Mouse (Mus musculus) activated CD4-positive, CD25-positive, alpha-beta regulatory T cell, adult 4 months (primary cell): ENCODE measurements around the gene Ttyh1. TPM values are rescaled to one million over a fixed set of nuclear protein-coding genes. Genes with fewer than 3 reads are reported as not detected.
"Not testable (repeated sequence)": the region's sequence is repeated elsewhere in the genome, so short reads cannot be mapped to it uniquely, and the experiment has no call there.

Source experiments
- ATAC-seq: one replicate; pipeline ENCODE4 v1.8.0; 2017
- polyA plus RNA-seq, 2 experiments: library from polyadenylated mRNA; unstranded; fragments of 100-300 nt; shearing (Covaris generic); gene quantifications; one replicate each; pipeline ENCODE4 v1.2.1; 2017

Ttyh1 gene
- polyA plus RNA-seq, 2 experiments from 2014 or later: 0.45 to 0.53 TPM

DNA sequence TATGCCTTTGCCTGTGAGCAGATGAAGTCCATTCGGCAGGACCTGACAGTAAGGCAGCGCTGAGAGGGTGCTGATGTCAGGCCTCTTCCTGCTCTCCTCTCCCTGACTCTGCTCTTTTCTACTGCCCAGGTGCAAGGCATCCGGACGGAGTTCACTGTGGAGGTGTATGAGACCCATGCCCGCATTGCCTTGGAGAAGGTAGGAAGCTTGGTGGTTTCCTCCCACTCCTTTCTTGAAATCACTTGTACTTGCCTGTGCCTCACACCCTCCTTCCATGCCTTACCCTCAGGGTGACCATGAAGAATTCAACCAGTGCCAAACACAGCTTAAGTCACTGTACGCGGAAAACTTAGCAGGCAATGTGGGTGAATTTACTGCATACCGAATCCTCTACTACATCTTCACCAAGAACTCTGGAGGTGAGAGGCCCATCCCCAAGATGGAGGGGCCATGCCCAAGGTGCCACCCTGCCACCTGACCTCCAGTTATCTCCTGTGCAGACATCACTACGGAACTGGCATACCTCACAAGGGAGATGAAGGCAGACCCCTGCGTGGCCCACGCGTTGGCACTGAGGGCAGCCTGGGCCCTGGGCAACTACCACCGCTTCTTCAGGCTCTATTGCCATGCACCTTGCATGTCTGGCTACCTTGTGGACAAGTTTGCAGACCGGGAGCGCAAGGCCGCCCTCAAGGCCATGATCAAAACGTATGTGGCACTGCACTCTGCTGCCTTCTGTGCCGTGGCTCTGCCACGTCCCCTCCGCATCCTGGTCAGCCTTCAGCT is 25.8 kb downstream of the Ttyh1 start:
- ATAC-seq: no peak

DNA sequence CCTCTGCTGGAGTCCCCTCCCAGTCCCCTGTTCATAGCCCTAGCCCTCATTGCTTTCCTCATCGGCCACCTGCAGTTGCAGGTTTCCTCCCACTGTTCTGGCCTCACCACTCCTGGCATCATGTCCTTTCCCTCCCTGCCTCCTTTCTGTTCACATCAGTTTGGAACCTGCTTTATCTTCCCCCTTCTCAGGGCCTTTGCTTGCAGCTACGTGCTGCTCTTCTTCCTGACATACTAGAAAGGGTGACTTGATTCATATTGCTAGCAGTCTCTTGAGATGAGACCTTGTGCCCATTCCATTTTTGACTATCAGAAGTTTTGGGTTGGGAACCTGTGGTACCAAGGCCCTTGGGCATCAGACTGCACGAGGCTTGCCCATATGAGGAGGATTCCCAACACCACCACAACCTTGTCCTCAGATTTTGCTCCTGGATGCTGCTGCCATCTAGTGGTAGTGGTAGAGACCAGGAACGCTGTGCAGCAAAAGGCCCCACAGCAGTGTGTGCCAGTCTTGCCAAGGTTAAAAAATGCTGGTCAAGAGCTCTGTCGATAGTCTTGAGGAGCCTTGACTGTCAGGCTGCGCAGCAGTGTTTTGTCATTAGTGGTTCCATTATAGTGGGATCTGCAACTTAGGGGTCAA is 26.5 kb downstream of the Ttyh1 start:
- ATAC-seq: no peak

DNA sequence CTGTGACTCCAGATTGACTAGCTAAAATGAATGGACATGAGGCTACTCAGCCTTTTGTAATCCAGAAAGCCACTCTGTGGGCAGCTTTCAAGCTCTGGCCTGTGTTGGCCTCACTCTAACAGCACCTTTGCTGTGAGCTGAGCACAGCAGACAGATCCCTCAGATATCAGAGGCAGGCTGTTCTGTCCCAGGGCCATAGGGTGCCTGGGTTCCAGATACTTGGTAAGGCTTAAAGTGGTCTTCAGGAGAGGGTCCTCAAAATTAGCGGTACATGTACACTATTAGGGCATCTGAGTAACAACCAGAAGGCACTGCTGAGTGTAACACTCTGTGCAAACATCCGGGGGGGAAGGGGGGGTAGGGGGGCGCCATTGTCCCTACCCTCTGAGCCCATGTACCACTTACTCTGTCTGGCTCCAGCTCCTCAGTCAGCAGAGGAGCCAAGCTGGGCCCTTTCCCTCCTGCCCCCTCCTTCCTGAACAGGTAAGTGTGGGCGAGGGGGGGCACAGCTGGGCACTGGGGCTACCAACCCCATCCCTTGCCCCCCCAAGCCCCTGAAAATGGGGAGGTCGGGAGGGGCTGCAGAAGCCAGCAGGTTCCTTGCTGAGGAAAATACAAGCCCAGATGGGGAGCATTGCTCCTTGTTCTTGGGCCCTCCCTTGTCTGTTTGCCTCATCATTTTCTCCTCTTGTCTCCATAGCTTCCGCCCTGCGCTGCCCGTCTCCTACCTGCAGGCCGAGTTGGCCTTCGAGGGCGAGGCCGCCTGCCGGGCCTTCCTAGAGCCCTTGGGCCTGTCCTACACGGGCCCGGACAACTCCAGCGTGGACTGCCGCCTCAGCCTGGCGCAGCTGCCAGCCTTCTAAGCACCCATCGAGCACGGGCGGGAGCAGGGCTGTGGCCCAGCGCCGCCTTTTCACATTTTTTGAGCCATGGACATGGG is 27.3 kb downstream of the Ttyh1 start:
- ATAC-seq: no peak

DNA sequence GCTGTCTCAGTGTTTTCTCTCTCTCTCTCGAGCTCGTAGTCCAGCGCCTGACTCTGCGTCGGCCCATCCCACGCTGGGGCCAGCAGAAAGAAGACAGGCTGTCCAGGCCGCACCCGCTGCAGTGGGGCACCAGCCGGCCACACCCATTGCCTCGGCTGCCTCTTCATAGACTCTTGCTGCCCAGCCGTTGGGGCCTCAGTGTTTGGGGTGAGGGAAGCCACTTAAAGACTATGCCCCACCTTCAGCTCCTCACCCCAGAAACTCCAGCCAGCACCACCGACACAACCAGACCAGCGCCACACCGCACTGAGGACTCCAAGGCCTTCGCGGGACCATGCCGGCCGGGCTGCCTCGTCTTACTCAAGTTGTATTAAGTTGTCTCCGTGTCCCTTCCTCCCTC is 28.2 kb downstream of the Ttyh1 start:
- no peak for ATAC-seq

DNA sequence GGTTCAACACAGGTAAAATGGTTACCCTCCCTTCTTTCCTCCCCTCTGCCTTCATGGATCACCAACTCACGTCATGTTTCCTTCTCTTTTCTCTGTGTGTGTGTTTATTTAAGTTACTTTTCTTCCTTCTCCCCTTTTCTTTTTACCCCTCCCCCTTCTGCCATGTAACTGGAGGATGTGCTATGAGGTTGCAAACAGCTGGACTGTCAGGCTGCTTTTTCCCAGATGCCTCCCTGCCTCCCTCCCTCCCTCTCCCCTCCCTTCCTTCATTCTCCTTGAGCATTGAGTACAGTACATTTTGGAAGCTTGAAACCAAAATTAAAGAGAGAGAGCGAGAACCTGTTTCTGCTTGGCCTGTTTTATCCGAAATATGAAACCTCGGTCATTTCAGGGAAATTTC is 28.6 kb downstream of the Ttyh1 start:
- no peak for ATAC-seq

DNA sequence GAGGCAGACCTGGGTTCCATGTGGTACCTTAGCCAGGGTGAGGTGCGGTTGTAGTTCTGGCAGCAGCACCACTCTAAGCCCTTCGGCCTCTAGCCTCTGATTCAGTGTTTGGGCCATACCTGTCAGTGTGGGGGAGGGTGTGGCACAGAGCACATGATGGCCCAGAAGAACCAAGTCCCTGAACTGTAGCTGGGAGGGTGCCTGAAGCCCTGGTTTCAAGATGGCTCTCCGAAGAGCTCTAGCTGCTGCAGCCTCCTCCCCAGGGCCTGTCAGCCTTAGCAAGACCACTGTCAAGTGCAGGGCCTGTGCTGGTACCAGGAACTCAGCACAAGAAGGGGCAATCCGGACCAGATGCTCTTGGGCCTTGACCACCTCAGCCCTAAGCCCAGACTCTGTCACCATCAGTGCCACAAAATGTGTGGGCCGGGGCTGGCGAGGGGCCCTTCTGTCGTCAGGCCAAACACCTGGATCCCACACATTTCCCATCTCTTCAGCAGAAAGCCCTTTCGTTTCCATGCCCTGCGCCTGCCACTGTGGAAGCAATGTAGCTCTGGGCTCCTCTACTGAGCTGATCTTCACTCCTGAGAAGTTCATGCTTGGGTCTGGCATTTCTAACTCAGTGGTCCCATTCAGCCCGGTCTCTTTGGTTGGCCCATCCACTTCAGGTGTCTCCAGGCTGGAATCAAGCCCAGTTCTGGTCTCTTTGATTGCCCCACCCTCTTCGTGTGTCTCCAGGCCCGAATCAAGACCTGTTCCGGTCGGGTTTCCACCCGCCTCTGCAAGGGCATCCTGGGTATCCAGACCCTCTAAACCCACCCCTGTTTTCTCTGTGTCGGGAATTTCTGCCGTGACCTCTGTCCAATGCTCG is 29.4 kb downstream of the Ttyh1 start:
- peak; percentile 27 for ATAC-seq

DNA sequence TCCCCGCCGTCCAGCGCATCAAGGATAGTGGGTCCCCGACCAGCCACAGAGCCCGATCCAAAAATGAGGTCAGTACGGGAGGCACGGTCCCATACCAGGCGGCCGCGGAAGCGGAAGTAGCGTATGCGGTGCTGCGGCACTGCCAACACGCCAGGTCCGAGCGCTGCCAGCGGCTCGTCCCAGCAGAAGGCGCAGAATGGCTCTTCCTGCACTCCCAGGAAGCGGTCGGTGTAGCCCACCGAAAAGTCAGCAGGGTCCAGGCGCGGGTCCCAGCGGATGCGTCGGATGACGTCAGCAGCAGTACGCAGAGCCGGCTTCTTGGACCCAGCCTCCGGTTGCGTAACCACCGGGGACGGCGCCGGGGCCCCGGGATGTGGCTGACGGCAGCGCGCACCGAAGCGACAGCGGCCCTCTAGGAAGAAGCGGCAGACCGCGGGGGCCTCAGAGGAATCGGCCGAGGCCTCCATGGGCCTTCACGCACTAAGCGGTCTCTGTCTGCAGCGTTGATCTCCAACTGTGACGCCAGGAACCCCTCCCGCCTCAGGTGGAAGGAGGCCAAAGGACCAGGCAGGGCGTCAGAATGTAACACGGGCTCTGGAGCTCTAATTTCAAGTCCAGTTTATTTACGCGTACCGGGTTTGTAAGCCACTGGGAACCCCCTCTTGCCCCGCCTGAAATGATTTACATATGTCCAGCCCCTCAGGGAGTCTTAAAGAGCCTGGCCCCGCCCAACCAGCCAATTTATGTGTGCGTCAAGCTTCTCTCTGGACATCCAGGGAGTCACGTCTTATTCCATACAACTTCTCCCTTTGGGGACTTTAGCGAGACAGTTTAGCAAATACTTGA is 30.2 kb downstream of the Ttyh1 start:
- ATAC-seq: peak; percentile 64

DNA sequence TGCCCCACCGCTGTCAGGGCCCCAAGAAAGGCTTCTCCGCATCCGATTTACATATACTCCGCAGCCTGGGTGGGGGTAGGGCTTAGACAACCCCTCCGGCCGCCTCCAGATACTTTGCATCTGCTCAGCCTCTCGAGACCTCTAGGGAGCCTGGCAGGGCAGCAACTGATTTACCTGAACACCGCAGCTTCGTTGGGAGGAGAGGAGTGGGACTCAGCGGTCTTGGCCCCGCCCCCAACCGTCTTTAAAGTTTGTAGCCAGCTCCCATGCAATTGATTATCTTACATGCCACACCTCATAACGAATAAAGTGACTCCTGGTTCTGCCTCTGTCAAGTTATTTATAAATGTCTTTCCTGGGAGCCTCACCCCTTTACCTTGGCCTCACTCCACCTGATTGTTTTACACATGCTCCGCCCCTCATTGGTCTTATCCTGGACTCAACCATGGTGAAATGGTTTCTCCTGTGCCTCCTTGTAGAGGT is 30.9 kb downstream of the Ttyh1 start, which contains the start of gene Leng9:
TSS of gene Leng9 (minus strand) at position 316 of the 483 bp plus-strand sequence.
- ATAC-seq: peak; percentile 37

DNA sequence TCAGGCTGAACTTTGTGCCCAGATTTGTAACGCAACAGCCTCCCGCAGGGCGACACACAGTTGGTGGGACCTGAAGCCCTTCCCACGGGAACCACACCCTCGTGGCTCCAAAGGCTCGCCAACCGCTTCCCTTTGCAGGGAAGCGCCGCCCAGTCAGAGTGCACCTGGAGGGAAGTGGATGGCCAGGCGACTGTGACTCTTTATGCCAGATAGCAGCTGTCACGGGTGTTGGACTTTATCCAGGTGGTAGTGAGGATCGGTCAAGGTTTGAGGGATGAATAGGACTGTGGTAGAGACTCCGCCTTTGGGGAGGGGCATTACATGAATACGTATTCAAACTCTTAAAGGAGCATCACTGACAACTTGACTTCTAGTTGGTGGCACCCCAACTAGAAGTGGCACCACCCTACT is 31.6 kb downstream of the Ttyh1 start:
- ATAC-seq: peak; percentile 2

DNA sequence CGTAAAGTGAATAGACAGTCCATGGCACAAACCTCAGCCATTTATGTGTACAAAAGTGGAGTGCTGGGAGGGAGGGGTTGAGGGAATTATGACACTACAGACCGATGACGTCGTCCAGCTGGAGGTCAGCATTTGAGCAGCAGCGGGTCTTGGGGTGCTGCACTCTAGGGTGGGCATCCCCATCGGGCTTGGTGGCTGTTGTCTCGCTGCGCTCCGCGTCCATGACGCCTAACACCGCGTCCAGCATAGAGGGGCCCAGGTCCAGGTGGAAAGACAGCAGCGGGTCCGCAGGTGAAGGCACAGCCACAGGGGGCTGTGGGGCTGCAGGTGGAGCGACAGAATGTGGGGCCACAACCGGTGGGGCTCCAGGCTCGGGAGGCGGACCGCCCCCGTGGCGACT is 32.0 kb downstream of the Ttyh1 start:
- no peak for ATAC-seq

DNA sequence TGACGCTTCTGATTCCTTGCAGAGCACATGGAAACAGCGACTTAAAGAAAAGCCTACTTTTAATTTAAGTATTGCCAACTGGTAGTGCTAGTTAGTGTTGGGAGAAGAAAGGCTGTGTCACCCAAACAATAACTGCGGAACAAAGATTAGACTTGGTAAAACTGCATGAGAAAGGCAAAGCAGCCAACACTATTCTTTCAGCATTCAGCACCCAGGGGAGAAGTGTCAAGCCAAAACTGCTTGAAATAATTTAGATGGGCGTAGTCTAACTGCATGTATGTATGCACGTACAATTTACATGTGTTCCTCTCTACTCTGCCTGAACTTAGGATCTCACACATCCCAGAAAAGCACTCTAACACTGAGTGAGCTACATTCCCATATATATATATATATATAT is 35.1 kb downstream of the Ttyh1 start:
- no peak for ATAC-seq

DNA sequence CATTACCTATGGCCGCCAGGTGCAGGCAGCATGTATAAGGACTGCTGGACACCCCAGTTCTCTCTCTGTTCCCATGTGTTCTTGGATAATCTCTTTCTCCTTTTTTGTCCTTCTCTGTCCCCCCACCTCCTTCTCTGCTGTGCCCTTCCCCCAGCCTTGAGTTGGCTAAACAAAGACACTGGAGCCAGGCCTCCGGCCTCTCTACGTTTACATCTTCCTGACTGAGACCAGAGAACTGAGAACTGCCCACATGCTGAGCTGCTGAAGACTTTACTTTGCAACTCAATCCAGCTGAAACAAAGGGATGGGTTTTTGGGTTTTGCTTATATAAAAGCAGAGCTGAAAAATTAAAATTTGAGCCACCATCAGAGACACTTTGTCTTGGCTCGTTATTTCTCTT is 35.8 kb downstream of the Ttyh1 start:
- ATAC-seq: no peak

DNA sequence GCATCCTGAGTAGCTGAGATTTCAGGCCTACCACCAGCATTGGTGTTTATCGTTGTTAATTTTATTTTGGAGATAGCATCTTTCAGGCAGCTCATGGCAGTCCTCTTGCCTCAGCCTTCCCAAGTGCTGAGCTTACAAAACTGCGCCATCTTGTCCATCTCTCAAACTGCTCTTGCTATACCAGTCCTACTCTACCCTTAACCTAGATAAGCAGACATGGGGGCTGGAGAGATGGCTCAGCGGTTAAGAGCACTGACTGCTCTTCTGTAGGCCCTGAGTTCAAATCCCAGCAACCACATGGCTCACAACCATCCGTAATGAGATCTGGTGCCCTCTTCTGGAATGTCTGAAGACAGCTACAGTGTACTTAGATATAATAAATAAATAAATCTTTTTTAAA is 42.4 kb downstream of the Ttyh1 start:
- not testable (repeated sequence) for ATAC-seq

DNA sequence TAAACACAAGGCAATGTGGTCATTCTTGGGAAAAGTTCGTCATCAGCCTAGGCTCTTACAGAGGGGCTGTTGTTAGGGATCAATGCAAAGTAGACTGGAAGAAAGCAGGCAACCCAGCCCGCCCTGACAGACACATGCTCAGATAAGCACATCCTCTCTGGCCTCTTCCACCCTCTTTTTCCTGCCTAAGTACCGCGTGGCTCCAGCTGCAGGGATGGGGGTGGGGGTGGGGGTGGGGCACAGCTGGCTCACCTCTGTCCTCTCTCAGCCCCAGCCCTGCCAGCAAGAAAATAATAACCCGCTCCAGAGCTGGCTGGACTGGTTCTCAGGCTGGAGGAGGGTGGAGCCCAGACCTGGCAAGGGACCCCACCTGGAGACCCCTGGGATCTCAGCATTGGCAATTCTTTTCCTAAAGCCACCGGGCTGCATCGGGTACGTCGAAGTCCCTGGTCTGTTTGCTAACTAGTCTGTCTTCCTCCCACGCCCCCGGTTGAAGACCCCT is 44.4 kb downstream of the Ttyh1 start:
- ATAC-seq: no peak

DNA sequence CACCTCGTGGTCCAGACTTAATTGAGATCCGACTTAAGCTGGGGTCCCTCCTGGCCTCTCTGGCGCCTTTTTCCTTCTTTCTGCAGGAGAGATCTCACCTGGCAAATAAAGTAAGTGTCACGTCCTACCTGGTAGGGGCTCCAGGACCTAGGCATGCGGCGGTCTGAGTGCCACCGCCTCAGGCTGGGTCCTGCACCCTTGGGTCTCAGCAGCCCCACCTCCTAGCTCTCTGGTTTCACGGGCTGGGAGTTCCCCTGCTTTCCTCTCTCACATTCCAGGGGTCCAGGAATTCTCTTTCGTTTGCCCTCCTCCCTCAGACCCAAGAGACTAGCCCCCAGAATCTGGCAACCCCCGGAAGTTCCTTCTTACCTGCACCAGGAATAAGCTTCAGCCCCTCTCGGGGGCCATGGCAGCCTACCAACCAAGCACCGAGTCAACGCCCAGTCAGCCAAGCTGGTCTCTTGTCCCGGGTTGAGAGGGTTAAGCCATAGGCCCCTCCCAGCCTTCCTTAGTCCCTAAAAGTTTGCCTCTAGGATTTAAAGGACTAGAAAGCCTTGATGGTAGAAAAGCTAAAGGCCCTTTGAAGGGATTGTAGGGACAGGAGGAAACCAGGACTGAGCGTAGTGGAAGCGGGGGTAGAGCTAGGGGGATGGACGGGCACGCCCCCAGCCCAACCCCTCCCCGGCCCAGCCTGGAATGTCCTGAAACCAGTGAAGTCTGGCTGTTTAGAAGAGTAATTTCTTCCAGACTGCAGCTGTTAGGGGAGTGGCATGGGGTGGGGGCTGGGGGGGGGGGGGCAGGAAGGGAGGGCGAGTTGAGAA is 45.1 kb downstream of the Ttyh1 start, which contains the start of gene Cdc42ep5:
TSS of gene Cdc42ep5 (minus strand) at position 771 of the 821 bp plus-strand sequence.
- no peak for ATAC-seq

DNA sequence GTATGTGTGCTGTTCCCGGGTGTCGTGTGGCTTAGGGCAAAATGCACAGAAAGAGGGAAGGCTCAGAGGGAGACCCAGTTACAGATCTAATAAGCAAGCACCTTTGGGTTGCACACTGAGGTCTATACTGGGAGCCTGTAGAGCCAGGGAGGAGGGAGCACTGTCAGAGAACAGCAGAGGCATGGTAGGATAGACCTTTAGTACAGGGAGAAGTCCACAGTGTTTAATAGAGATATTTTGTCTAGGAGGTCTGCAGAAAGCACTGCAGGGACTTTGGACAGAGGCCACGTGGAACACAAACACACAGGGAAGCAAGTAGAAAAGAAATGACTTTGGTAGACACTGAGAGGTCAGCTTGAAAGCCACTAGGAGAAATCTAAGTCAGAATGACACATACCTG is 46.1 kb downstream of the Ttyh1 start:
- ATAC-seq: no peak

DNA sequence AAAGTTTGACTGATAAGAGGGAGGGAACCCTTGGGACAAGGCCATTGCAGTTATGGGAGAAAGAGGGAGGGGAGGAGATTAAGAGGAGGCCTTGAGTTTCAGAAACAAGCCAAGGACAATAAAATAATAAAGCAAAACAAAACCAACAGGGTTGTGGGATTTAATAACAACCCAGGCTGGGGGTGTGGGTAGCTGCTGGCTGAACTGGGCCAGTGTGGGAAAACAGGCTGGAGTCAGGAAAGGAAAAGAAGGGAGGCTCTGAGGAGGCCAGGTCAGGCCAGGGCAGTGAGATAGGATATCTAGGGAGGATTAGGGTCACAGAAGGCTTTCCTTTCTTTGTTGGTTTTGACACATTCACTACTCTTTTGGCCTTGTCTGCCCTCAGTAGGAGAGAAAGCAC is 47.9 kb downstream of the Ttyh1 start:
- no peak for ATAC-seq

DNA sequence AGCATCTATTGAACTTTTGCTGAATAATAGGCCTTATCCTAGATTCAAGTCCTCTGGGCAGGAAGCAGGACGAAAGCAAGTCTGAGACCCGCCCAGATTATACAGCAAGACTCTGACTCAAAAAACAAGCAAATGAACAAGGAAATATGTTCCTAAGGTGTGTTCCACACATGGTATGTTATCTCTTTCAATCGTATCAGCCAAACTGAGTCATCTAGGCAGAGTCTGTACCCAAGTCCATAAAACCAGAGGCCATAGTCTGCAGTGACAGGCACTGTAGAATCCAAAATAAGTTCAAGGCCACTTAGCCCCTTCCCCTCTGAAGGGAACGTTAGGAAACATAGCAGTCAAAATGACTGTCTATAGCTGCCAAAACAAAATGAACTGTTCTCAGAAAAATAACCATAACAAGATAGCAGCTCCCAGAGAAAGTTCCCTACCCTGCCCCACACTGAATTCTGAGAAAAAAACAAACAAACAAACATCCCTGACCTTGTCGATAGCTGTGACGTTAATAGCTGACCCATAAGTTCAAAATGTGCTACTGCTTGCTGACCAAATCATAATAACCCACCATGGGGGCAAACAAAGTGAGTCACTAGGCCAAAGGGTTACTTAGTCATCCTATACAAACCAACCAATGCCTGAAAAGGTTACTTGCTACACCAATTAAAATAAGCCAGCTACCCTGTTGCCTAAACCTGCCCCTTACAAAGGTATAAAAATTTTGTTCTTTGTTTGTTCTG is 51.2 kb downstream of the Ttyh1 start:
- no peak for ATAC-seq

DNA sequence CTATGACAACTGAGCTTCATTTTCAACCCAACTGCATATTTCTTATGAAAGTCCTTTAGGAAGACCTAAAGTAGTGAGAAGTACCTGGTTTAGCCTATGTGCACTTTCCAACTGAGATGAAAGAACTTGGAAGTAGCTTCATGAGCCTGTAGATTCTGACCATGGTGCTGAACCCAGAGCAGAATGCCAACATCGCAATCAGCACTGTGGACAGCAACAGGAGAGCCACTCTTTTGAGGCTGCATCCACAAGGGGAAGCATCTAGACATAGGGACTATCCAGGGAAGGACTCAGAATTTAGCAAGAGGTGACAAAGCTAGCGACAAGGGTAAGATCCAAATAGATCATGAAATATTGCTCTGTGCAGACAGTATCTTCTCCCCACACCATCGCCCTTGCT is 59.2 kb downstream of the Ttyh1 start:
- ATAC-seq: no peak
